Mouse (Mus musculus) MEL (cell line): ENCODE data around the gene Clpb. TPM values are rescaled to one million over a fixed set of nuclear protein-coding genes. Genes with fewer than 3 reads are reported as not detected.

ENCODE experiments used
- DNase-seq: peaks from one replicate; pipeline ENCODE4 v3.0.0; 2011; ENCODE audit warnings: low read depth, low spot score
- H3K27ac ChIP-seq: 2 replicates; pipeline ENCODE4 v1.5.1; 2012; ENCODE audit warnings: low read depth, mild to moderate bottlenecking, control low read depth, low read length, moderate library complexity; ENCODE audit not compliant: control insufficient read depth
- H3K27me3 ChIP-seq, 2 experiments: fragments of 150-350 bp in 1 of 2; sonication (generic) in 1 of 2; 2 replicates each; pipeline ENCODE4 v1.6.1; 2012; ENCODE audit warnings: low read length in 2 of 2, mild to moderate bottlenecking in 2 of 2, improper control_type of control experiment in 1 of 2, moderate library complexity in 1 of 2; ENCODE audit not compliant: insufficient read depth in 2 of 2, control insufficient read depth in 1 of 2
- H3K36me3 ChIP-seq, 2 experiments: 2 replicates each; pipeline ENCODE4 v1.6.1; 2012 to 2014; ENCODE audit warnings: low read length in 2 of 2, improper control_type of control experiment in 1 of 2, inconsistent platforms in 1 of 2, mild to moderate bottlenecking in 1 of 2; ENCODE audit not compliant: insufficient read depth in 2 of 2, control insufficient read depth in 1 of 2
- H3K4me1 ChIP-seq, 2 experiments: fragments of 150-350 bp in 1 of 2; sonication (generic) in 1 of 2; 2 replicates each; pipeline ENCODE4 v1.6.1; 2012; ENCODE audit warnings: low read length in 2 of 2, improper control_type of control experiment in 1 of 2, mild to moderate bottlenecking in 1 of 2; ENCODE audit not compliant: insufficient read depth in 2 of 2, control insufficient read depth in 1 of 2
- H3K4me3 ChIP-seq, 2 experiments: fragments of 150-350 bp in 1 of 2; sonication (generic) in 1 of 2; 2 replicates each; pipeline ENCODE4 v1.5.1; 2012; ENCODE audit warnings: low read depth in 2 of 2, low read length in 2 of 2, mild to moderate bottlenecking in 2 of 2, moderate library complexity in 2 of 2, control low read depth in 1 of 2, improper control_type of control experiment in 1 of 2; ENCODE audit not compliant: control insufficient read depth in 1 of 2, insufficient read depth in 1 of 2
- H3K79me2 ChIP-seq: 2 replicates; pipeline ENCODE4 v1.6.1; 2012; ENCODE audit warnings: mild to moderate bottlenecking, low read length, moderate library complexity; ENCODE audit not compliant: control insufficient read depth, poor library complexity, insufficient read depth
- H3K9ac ChIP-seq: 2 replicates; pipeline ENCODE4 v1.6.1; 2012; ENCODE audit warnings: low read depth, mild to moderate bottlenecking, control low read depth, low read length, moderate library complexity; ENCODE audit not compliant: control insufficient read depth, poor library complexity, severe bottlenecking
- H3K9me3 ChIP-seq: fragments of 150-350 bp; sonication (generic); replicated peaks from 2 replicates; pipeline ENCODE4 v1.6.1; 2012; ENCODE audit warnings: mild to moderate bottlenecking, low read length, improper control_type of control experiment, moderate library complexity; ENCODE audit not compliant: insufficient read depth
- CHD2 ChIP-seq: IDR thresholded peaks from 2 replicates; pipeline ENCODE4 v1.6.1; 2011; ENCODE audit warnings: low read length, improper control_type of control experiment
- CTCF ChIP-seq, 3 experiments: IDR thresholded peaks in 2 of 3; conservative IDR thresholded peaks in 1 of 3; 2 replicates each; pipeline ENCODE4 v1.5.1; 2011 to 2012; ENCODE audit warnings: low read length in 3 of 3, low read depth in 2 of 3, mild to moderate bottlenecking in 2 of 3, improper control_type of control experiment in 1 of 3, inconsistent platforms in 1 of 3, mixed read lengths in 1 of 3, moderate library complexity in 1 of 3; ENCODE audit not compliant: control insufficient read depth in 1 of 3, insufficient read depth in 1 of 3, poor library complexity in 1 of 3, severe bottlenecking in 1 of 3
- ELF1 ChIP-seq: IDR thresholded peaks from 2 replicates; pipeline ENCODE4 v1.6.1; 2014; ENCODE audit warnings: low read depth, mild to moderate bottlenecking, inconsistent platforms, low read length, improper control_type of control experiment, moderate library complexity
- GABPA ChIP-seq: IDR thresholded peaks from 2 replicates; pipeline ENCODE4 v1.6.1; 2012; ENCODE audit warnings: low read depth, mild to moderate bottlenecking, inconsistent platforms, low read length, improper control_type of control experiment, moderate library complexity
- HCFC1 ChIP-seq: IDR thresholded peaks from 2 replicates; pipeline ENCODE4 v1.6.1; 2012; ENCODE audit warnings: low read depth, mild to moderate bottlenecking, inconsistent platforms, low read length, improper control_type of control experiment, moderate library complexity
- JUND ChIP-seq: IDR thresholded peaks from 2 replicates; pipeline ENCODE4 v1.6.1; 2011; ENCODE audit warnings: low read depth, mild to moderate bottlenecking, improper control_type of control experiment, low read length
- MAX ChIP-seq: IDR thresholded peaks from 2 replicates; pipeline ENCODE4 v1.6.1; 2011; ENCODE audit warnings: low read length, improper control_type of control experiment
- MYC ChIP-seq: IDR thresholded peaks from 2 replicates; pipeline ENCODE4 v1.6.1; 2011; ENCODE audit warnings: low read depth, mild to moderate bottlenecking, low read length, improper control_type of control experiment, moderate library complexity
- POLR2A ChIP-seq, 2 experiments: IDR thresholded peaks; 2 replicates each; pipeline ENCODE4 v1.6.1; 2011 to 2012; ENCODE audit warnings: low read length in 2 of 2, mild to moderate bottlenecking in 2 of 2, control low read depth in 1 of 2, improper control_type of control experiment in 1 of 2, low read depth in 1 of 2, moderate library complexity in 1 of 2; ENCODE audit not compliant: control insufficient read depth in 1 of 2, insufficient read depth in 1 of 2, poor library complexity in 1 of 2
- RAD21 ChIP-seq: IDR thresholded peaks from 2 replicates; pipeline ENCODE4 v1.6.1; 2011; ENCODE audit warnings: mild to moderate bottlenecking, low read depth, low read length, improper control_type of control experiment
- SIN3A ChIP-seq: IDR thresholded peaks from 2 replicates; pipeline ENCODE4 v1.6.1; 2012; ENCODE audit warnings: low read length, improper control_type of control experiment, inconsistent platforms
- SMC3 ChIP-seq: IDR thresholded peaks from 2 replicates; pipeline ENCODE4 v1.6.1; 2011; ENCODE audit warnings: low read depth, low read length, improper control_type of control experiment
- TBP ChIP-seq: IDR thresholded peaks from 2 replicates; pipeline ENCODE4 v1.8.0; 2011; ENCODE audit warnings: low read depth, low read length, improper control_type of control experiment
- UBTF ChIP-seq: IDR thresholded peaks from 2 replicates; pipeline ENCODE4 v1.6.1; 2012; ENCODE audit warnings: low read depth, mild to moderate bottlenecking, inconsistent platforms, low read length, improper control_type of control experiment, moderate library complexity, borderline replicate concordance; ENCODE audit not compliant: insufficient read depth
- USF2 ChIP-seq, 2 experiments: IDR thresholded peaks; 2 replicates each; pipeline ENCODE4 v1.6.1; 2011 to 2012; ENCODE audit warnings: improper control_type of control experiment in 2 of 2, low read length in 2 of 2, borderline replicate concordance in 1 of 2, inconsistent platforms in 1 of 2, low read depth in 1 of 2, mild to moderate bottlenecking in 1 of 2; ENCODE audit not compliant: insufficient read depth in 1 of 2
- ZC3H11A ChIP-seq: IDR thresholded peaks from 2 replicates; pipeline ENCODE4 v1.6.1; 2012; ENCODE audit warnings: low read depth, mild to moderate bottlenecking, inconsistent platforms, low read length, improper control_type of control experiment
- ZKSCAN1 ChIP-seq: IDR thresholded peaks from 2 replicates; pipeline ENCODE4 v1.6.1; 2012; ENCODE audit warnings: low read depth, mild to moderate bottlenecking, inconsistent platforms, low read length, improper control_type of control experiment, moderate library complexity
- ZNF384 ChIP-seq: IDR thresholded peaks from 2 replicates; pipeline ENCODE4 v1.6.1; 2012; ENCODE audit warnings: low read depth, mild to moderate bottlenecking, inconsistent platforms, low read length, improper control_type of control experiment
- polyA plus RNA-seq, 2 experiments: library from polyadenylated mRNA; stranded (reverse) in 1 of 2; unstranded in 1 of 2; fragments of >175 nt in 1 of 2; fragments of >200 nt in 1 of 2; gene quantifications; 2 replicates each; pipeline versions ENCODE4 v1.2.1 to v1.2.4; 2012; ENCODE audit warnings: low replicate concordance in 2 of 2, low read depth in 1 of 2; ENCODE audit not compliant: insufficient read length in 2 of 2, insufficient read depth in 1 of 2, missing spikeins in 1 of 2
- total RNA-seq: library from RNA; depleted of rRNA; stranded (reverse); fragments of 300-350 nt; gene quantifications from 2 replicates; pipeline ENCODE4 v1.2.3, GENCODE M21; 2012

Gene Clpb
- total and polyA plus RNA-seq, 3 experiments, result 59.0 to 71.5 TPM; not detected in 1

- DNase-seq, result peak; percentile 75
- Histone ChIP-seq H3K36me3 (peaks cover 0 to 6% of the 10 kb centered on the region in 2 experiments; a peak in 2 of 4 replicates), H3K79me2 (peaks cover 8% of the 10 kb centered on the region), H3K9me3 (no peaks in the 10 kb centered on the region), H3K4me3 (no peak overlapping the region), H3K4me1 (peaks cover 0 to 16% of the 10 kb centered on the region in 2 experiments; a peak in 1 of 4 replicates), H3K27ac (no peak overlapping the region), H3K9ac (no peak overlapping the region), H3K27me3 (peaks cover 0 to 2% of the 10 kb centered on the region in 2 experiments; a peak in 1 of 4 replicates)
- TF ChIP-seq POLR2A (IDR thresholded peaks at IDR 0.05; ENCODE audit: control insufficient read depth in 1 of 2, insufficient read depth in 1 of 2, low read depth in 1 of 2, low read length in 2 of 2, poor library complexity in 1 of 2), result no peak
- peak; percentile 43 for TF ChIP-seq RAD21
- 0 out of 2 replicates have a peak, but pooled peaks have one; percentile 12 for TF ChIP-seq ZNF384
- no peak for TF ChIP-seq TBP
- peak; percentile 37; the same call in 1 of the 2 replicates for TF ChIP-seq SMC3
- TF ChIP-seq MAX, result 0 out of 2 replicates have a peak, but pooled peaks have one; percentile 31
- peak; percentile 17; the same call in 1 of the 2 replicates for TF ChIP-seq ZC3H11A
- no peak for TF ChIP-seq ZKSCAN1
- TF ChIP-seq SIN3A, result peak; percentile 19; the same call in 1 of the 2 replicates
- TF ChIP-seq MYC, result peak; percentile 82; the same call in 1 of the 2 replicates
- TF ChIP-seq CTCF (IDR thresholded peaks at IDR 0.05 in 2 of 3, conservative IDR thresholded peaks at IDR 0.05 in 1 of 3; ENCODE audit: control insufficient read depth in 1 of 3, insufficient read depth in 1 of 3, low read depth in 2 of 3, low read length in 3 of 3, poor library complexity in 1 of 3, severe bottlenecking in 1 of 3), result peak; percentile 42 to 71 (median 64)
- TF ChIP-seq HCFC1, result peak; percentile 61; the same call in 1 of the 2 replicates
These were observed 1.4 kb upstream of the Clpb start for GRCm38 (mm10) chr7:101662006-101662405.

GRCm38 (mm10) chr7:101666581-101666980, 3.1 kb downstream of the Clpb start:
- H3K27ac ChIP-seq, result no peak overlapping the region
- H3K27me3 ChIP-seq, result no peaks in the 10 kb centered on the region
- no peaks in the 10 kb centered on the region for H3K9me3 ChIP-seq
- H3K9ac ChIP-seq, result no peak overlapping the region
- peaks cover 0 to 6% of the 10 kb centered on the region in 2 experiments; a peak in 2 of 4 replicates for H3K36me3 ChIP-seq
- H3K4me3 ChIP-seq, result no peak overlapping the region
- TF ChIP-seq ELF1 (no peak), MAX (no peak), RAD21 (peak; percentile 52), GABPA (no peak), UBTF (no peak), CHD2 (no peak), USF2 (IDR thresholded peaks at IDR 0.05; ENCODE audit: borderline replicate concordance in 1 of 2, insufficient read depth in 1 of 2, low read depth in 1 of 2, low read length in 2 of 2) (no peak), CTCF (IDR thresholded peaks at IDR 0.05 in 2 of 3, conservative IDR thresholded peaks at IDR 0.05 in 1 of 3; ENCODE audit: control insufficient read depth in 1 of 3, insufficient read depth in 1 of 3, low read depth in 2 of 3, low read length in 3 of 3, poor library complexity in 1 of 3, severe bottlenecking in 1 of 3) (peak; percentile 21 to 57 (median 54); a peak in 5 of 6 replicates), JUND (no peak), SMC3 (peak; percentile 50)
- H3K79me2 ChIP-seq, result peaks cover 8% of the 10 kb centered on the region
- DNase-seq, result peak; percentile 45
- peaks cover 0 to 16% of the 10 kb centered on the region in 2 experiments; a peak in 1 of 4 replicates for H3K4me1 ChIP-seq
